Mouse (Mus musculus) liver, embryonic 16.5 days (tissue): ENCODE results near the gene Cd3e. TPM values are rescaled to one million over a fixed set of nuclear protein-coding genes. Genes with fewer than 3 reads are reported as not detected.
"Not testable (repeated sequence)": the region's sequence is repeated elsewhere in the genome, so short reads cannot be mapped to it uniquely, and the experiment has no call there.

Experiments
- ATAC-seq: fragments of 200-750 bp; cut with Nextera tagmentation; 2 replicates; pipeline ENCODE4 v1.8.0; 2017; ENCODE audit warnings: low read depth, mild to moderate bottlenecking, moderate number of reproducible peaks, moderate library complexity
- H3K27ac ChIP-seq: fragments of 300-500 bp; sonication (generic); 2 replicates; pipeline ENCODE4 v1.5.1; 2014; ENCODE audit warnings: mild to moderate bottlenecking, low read length
- H3K27me3 ChIP-seq: fragments of 300-500 bp; sonication (generic); 2 replicates; pipeline ENCODE4 v1.6.1; 2014; ENCODE audit warnings: low read depth, low read length, mixed read lengths; ENCODE audit not compliant: control insufficient read depth, insufficient read depth
- H3K36me3 ChIP-seq: fragments of 300-500 bp; sonication (generic); 2 replicates; pipeline ENCODE4 v1.6.1; 2014; ENCODE audit warnings: mild to moderate bottlenecking; ENCODE audit not compliant: control insufficient read depth, insufficient read depth
- H3K4me1 ChIP-seq: fragments of 300-500 bp; sonication (generic); 2 replicates; pipeline ENCODE4 v1.6.1; 2014; ENCODE audit warnings: low read depth, low read length, mixed read lengths; ENCODE audit not compliant: control insufficient read depth
- H3K4me2 ChIP-seq: fragments of 300-500 bp; sonication (generic); 2 replicates; pipeline ENCODE4 v1.6.1; 2014; ENCODE audit warnings: low read depth, low read length, mixed read lengths
- H3K4me3 ChIP-seq: fragments of 300-500 bp; sonication (generic); 2 replicates; pipeline ENCODE4 v1.5.1; 2014; ENCODE audit warnings: low read depth, mild to moderate bottlenecking, low read length
- H3K9ac ChIP-seq: fragments of 300-500 bp; sonication (generic); 2 replicates; pipeline ENCODE4 v1.6.1; 2014; ENCODE audit warnings: low read depth, low read length
- H3K9me3 ChIP-seq: fragments of 300-500 bp; sonication (generic); replicated peaks from 2 replicates; pipeline ENCODE4 v1.6.1; 2016; ENCODE audit warnings: low read length; ENCODE audit not compliant: control insufficient read depth
- WGBS: fragments of 180-500 bp; shearing (Covaris S2); extraction: QIAGEN DNeasy Blood & Tissue Kit; methylation state at CpG from one replicate; pipeline ENCODE4 v1.1.7; 2014; ENCODE audit not compliant: insufficient replicate concordance; 5-methylcytosine and 5-hydroxymethylcytosine counted together
- polyA plus RNA-seq: library from polyadenylated mRNA; unstranded; fragments of >200 nt; fragmentation: Nextera tagmentation; extraction: Ambion mirVana; gene quantifications from 2 replicates; pipeline ENCODE4 v1.2.1, GENCODE M21; 2015

The Cd3e gene
- polyA plus RNA-seq, 1 experiment from 2014 or later: not detected

DNA sequence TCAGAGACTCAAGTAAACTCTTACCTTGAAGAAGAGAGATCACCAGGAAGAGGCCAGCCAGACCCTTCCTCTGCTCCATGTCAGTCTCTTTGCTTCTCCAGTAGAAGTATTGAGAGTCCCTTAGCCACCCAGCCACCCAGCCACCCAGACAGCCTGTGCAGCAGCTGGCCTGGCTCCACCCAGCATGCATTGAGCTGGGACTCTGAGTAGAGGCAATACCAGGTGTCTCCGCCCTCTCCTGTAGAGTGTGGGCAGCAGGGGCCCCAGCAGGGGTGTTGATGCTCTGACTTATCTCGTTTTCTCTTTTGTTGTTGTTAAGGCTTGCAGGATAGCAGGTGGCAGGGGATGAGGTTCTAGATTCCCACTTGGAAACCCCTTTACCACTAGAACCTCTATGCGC is 29.2 kb downstream of the Cd3e start, which contains the start of gene Cd3g:
Gene Cd3g, minus strand, starts transcription at position 190 of the 400 bp plus-strand sequence.
- Histone ChIP-seq H3K27ac (no peak within 1 kb of the TSS), H3K9ac (no peak within 1 kb of the TSS), H3K4me2 (no peak within 1 kb of the TSS), H3K9me3 (no peaks in the 10 kb centered on the region), H3K4me1 (no peaks in the 10 kb centered on the region; the same call in none of the 2 replicates), H3K4me3 (no peak within 1 kb of the TSS), H3K27me3 (peaks cover 3% of the 10 kb centered on the region; the same call in 1 of the 2 replicates), H3K36me3 (no peaks in the 10 kb centered on the region)
- 42% methylated on average over 3 of the region's 3 CpGs for WGBS
- peak; percentile 61 for ATAC-seq

DNA sequence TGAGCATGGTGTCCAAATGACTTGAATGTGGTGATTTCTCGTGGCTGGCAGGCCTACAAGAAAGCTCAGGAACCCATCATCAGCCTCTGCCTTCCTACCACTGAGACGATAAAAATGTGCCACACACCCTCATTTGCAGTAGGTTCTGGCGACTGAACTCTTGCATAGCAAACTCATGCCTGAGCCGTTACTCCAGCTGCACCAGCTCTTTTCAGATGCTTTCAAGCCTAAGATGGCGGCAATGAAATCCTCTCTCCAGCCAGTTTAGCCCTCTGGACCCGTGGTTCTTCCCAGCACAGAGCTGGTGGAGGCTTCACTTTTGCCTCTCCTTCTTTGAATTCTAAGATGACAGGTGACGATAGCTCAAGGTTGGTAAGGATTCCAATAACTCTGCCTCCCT is 29.6 kb downstream of the Cd3e start:
- H3K9me3 ChIP-seq: no peaks in the 10 kb centered on the region
- H3K27ac ChIP-seq: no peak overlapping the region
- no peaks in the 10 kb centered on the region for H3K36me3 ChIP-seq
- no peak for ATAC-seq
- WGBS: 56% methylated on average over 7 of the region's 7 CpGs
- no peak overlapping the region for H3K4me3 ChIP-seq
- H3K27me3 ChIP-seq: peaks cover 3% of the 10 kb centered on the region; the same call in 1 of the 2 replicates
- no peak overlapping the region for H3K9ac ChIP-seq
- H3K4me2 ChIP-seq: no peak overlapping the region
- no peaks in the 10 kb centered on the region; the same call in none of the 2 replicates for H3K4me1 ChIP-seq

DNA sequence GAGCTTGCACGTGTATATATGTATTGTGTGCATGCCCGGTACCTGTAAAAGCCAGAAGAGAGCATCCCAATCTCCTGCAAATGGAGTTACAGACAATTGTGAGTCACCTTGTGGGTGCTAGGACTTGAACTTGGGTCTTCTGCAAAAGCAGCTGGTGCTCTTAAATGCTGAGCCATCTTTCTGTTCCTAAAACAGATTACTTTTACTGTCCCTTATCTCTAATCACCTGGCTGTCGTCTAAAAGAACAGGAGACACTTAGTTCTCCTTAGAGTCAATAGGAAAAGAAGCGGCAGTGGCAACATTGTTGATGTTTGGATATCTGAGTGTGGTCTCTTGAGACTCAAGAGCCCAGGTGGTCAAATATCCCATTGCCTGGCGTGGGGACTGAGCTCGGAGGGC is 31.6 kb downstream of the Cd3e start:
- ATAC-seq: no peak
- H3K27ac ChIP-seq: no peak overlapping the region
- no peak overlapping the region for H3K4me3 ChIP-seq
- no peaks in the 10 kb centered on the region for H3K9me3 ChIP-seq
- no peak overlapping the region for H3K9ac ChIP-seq
- WGBS: 50% methylated on average over 6 of the region's 6 CpGs
- no peaks in the 10 kb centered on the region; the same call in none of the 2 replicates for H3K4me1 ChIP-seq
- no peak overlapping the region for H3K4me2 ChIP-seq
- peaks cover 7% of the 10 kb centered on the region for H3K27me3 ChIP-seq
- H3K36me3 ChIP-seq: no peaks in the 10 kb centered on the region

GRCm38 (mm10) chr9:44969450-44969849 is 40.0 kb downstream of the Cd3e start:
- ATAC-seq: no peak
- Histone ChIP-seq H3K4me2 (no peak overlapping the region), H3K4me1 (peaks cover 10% of the 10 kb centered on the region), H3K4me3 (no peak overlapping the region), H3K9me3 (no peaks in the 10 kb centered on the region), H3K27ac (no peak overlapping the region), H3K9ac (no peak overlapping the region), H3K27me3 (peaks cover 5% of the 10 kb centered on the region), H3K36me3 (no peaks in the 10 kb centered on the region)
- WGBS: 47% methylated on average over 1 of the region's 1 CpGs

- H3K4me3 ChIP-seq, H3K4me2 ChIP-seq, H3K27ac ChIP-seq, H3K9me3 ChIP-seq, ATAC-seq, H3K27me3 ChIP-seq, H3K36me3 ChIP-seq, H3K9ac ChIP-seq: not testable (repeated sequence)
- H3K4me1 ChIP-seq: peaks cover 15% of the 10 kb centered on the region
- WGBS: 70% methylated on average over 5 of the region's 5 CpGs
Observed at GRCm38 (mm10) chr9:44967763-44968162, 41.7 kb downstream of the Cd3e start.

DNA sequence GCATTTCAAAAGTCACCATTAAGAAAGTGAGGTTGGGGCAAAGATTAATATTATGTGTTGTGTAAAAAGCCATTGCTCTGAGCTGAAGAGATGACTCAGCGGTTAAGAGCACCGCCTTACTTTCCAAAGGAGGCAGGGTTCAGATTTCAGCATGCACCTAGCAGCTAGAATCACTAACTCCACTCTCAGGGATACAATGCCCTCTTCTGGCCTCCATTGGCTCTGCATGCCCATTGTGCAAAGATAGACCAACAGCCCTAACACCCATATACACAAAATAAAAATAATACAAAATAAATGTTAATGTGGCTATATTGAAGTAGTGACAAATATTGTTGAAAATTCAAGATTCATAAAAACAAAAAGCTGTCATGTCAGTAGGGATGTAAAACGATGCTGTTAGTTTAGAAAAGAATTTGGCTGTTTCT is 42.6 kb downstream of the Cd3e start:
- 12% methylated on average over 3 of the region's 3 CpGs for WGBS
- Histone ChIP-seq H3K27me3 (peaks cover 3% of the 10 kb centered on the region; the same call in 1 of the 2 replicates), H3K4me1 (peaks cover 15% of the 10 kb centered on the region), H3K9me3 (no peaks in the 10 kb centered on the region), H3K36me3 (peaks cover 5% of the 10 kb centered on the region; the same call in 1 of the 2 replicates), H3K4me2 (no peak overlapping the region), H3K9ac (no peak overlapping the region), H3K27ac (no peak overlapping the region), H3K4me3 (no peak overlapping the region)
- no peak; the same call in 1 of the 2 replicates for ATAC-seq

DNA sequence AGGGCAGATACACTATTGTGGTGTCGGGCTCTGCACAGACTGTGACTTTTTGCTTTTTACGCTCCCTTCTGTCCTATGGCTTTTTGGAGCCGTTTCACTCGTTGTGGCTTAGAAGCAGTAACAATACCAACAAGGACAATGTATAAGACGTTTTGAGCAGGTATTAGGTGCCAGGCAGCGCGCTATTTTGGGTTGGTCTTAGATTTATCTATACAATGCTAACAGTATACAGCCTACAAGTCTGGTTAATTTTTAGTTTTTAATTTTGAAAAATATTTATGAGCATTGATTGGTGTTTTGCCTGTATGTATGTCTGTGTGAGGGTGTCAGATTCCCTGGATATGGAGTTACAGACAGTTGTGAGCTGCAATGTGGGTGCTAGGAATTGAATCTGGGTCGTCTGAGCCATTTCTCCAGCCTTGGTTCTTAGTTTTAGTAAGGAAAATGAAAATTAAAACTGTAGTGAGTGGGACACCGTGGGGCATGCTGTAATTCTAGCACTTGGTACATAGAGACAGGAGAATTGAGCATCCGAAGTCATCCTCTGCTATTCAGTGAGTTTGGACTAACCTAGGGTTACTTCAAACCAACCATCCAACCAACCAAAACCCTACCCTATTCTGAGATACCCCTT is 43.5 kb downstream of the Cd3e start:
- 14% methylated on average over 10 of the region's 10 CpGs for WGBS
- peak overlapping the region; percentile 50; the same call in 1 of the 2 replicates for H3K9ac ChIP-seq
- H3K9me3 ChIP-seq: no peaks in the 10 kb centered on the region
- peaks cover 15% of the 10 kb centered on the region for H3K4me1 ChIP-seq
- peak overlapping the region; percentile 64 for H3K4me3 ChIP-seq
- peaks cover 2% of the 10 kb centered on the region; the same call in 1 of the 2 replicates for H3K27me3 ChIP-seq
- H3K4me2 ChIP-seq: peak overlapping the region; percentile 94
- H3K36me3 ChIP-seq: peaks cover 8% of the 10 kb centered on the region; the same call in 1 of the 2 replicates
- ATAC-seq: peak; percentile 2; the same call in 1 of the 2 replicates
- peak overlapping the region; percentile 80 for H3K27ac ChIP-seq

GRCm38 (mm10) chr9:44965126-44965832 is 44.1 kb downstream of the Cd3e start, which contains the start of gene Ube4a:
Gene Ube4a, minus strand, starts transcription at chr9:44965600.
- peak within 1 kb of the TSS; percentile 94 for H3K4me2 ChIP-seq
- ATAC-seq: peak; percentile 97
- H3K27ac ChIP-seq: peak within 1 kb of the TSS; percentile 80
- WGBS: 1% methylated on average over 39 of the region's 39 CpGs
- H3K27me3 ChIP-seq: no peaks in the 10 kb centered on the region
- H3K4me3 ChIP-seq: peak within 1 kb of the TSS; percentile 64
- H3K36me3 ChIP-seq: peaks cover 8% of the 10 kb centered on the region; the same call in 1 of the 2 replicates
- H3K9me3 ChIP-seq: no peaks in the 10 kb centered on the region
- H3K4me1 ChIP-seq: peaks cover 15% of the 10 kb centered on the region
- peak within 1 kb of the TSS; percentile 51 for H3K9ac ChIP-seq

- H3K9me3 ChIP-seq: no peaks in the 10 kb centered on the region
- WGBS: 73% methylated on average over 3 of the region's 3 CpGs
- no peak overlapping the region for H3K4me2 ChIP-seq
- H3K9ac ChIP-seq: no peak overlapping the region
- no peak overlapping the region for H3K4me3 ChIP-seq
- no peak for ATAC-seq
- peaks cover 29% of the 10 kb centered on the region for H3K36me3 ChIP-seq
- no peaks in the 10 kb centered on the region for H3K4me1 ChIP-seq
- no peak overlapping the region for H3K27ac ChIP-seq
- H3K27me3 ChIP-seq: no peaks in the 10 kb centered on the region
Observed at GRCm38 (mm10) chr9:44954432-44954831, 55.0 kb downstream of the Cd3e start.
